Mouse (Mus musculus): ENCODE measurements around the gene Ak4. TPM values are rescaled to one million over a fixed set of nuclear protein-coding genes. Genes with fewer than 3 reads are reported as not detected.

The Ak4 gene
- polyA plus RNA-seq, 1 experiment from 2014 or later: 11.6 TPM

DNA sequence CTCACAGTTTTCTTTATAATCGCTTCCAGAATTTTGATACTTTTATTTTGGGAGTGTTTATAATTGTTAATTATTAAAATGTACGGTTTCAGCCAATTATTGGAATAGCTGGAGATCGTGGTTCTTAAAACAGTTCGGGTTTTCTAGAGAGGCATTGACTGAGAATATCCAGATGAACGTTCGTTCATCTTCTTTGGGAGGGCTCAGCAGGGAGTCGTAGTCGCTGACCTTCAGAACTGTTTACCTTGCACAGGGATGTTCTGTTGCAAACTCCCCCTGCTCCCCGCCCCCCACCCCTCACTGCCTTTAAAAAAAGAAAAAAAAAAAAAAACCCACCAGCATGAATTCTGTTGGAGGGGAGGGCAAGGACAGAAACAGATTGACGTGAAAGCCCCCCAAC, 89.4 kb downstream of the Ak4 start:
- no peak overlapping the region for H3K27ac ChIP-seq (ENCODE audit: low read depth, low read length)
- H3K4me1 ChIP-seq (ENCODE audit: control insufficient read depth, insufficient read depth, low read length): peaks cover 5% of the 10 kb centered on the region
- DNase-seq (ENCODE audit: low spot score): no peak
- no peaks in the 10 kb centered on the region for H3K9me3 ChIP-seq (ENCODE audit: control insufficient read depth, low read length)
- ATAC-seq (ENCODE audit: insufficient read depth, low FRiP score, low TSS enrichment): no peak
- 2% methylated on average over 10 of the region's 10 CpGs for WGBS
- peak overlapping the region; percentile 38 for H3K4me3 ChIP-seq (ENCODE audit: low read depth, low read length)
- no peaks in the 10 kb centered on the region for H3K27me3 ChIP-seq (ENCODE audit: control insufficient read depth, insufficient read depth, low read length)
- peak overlapping the region; percentile 54 for H3K9ac ChIP-seq (ENCODE audit: low read length)
- H3K36me3 ChIP-seq (ENCODE audit: control insufficient read depth, insufficient read depth, low read length): no peaks in the 10 kb centered on the region
- H3K4me2 ChIP-seq (ENCODE audit: low read depth): peak overlapping the region; percentile 82

GRCm38 (mm10) chr4:101508851-101509577, 89.9 kb downstream of the Ak4 start:
- Histone ChIP-seq H3K9ac (ENCODE audit: low read length) (peak overlapping the region; percentile 54), H3K36me3 (ENCODE audit: control insufficient read depth, insufficient read depth, low read length) (no peaks in the 10 kb centered on the region), H3K27ac (ENCODE audit: low read depth, low read length) (no peak overlapping the region), H3K4me1 (ENCODE audit: control insufficient read depth, insufficient read depth, low read length) (peaks cover 5% of the 10 kb centered on the region), H3K9me3 (ENCODE audit: control insufficient read depth, low read length) (no peaks in the 10 kb centered on the region), H3K4me2 (ENCODE audit: low read depth) (peak overlapping the region; percentile 82), H3K27me3 (ENCODE audit: control insufficient read depth, insufficient read depth, low read length) (no peaks in the 10 kb centered on the region), H3K4me3 (ENCODE audit: low read depth, low read length) (peak overlapping the region; percentile 38)
- 3% methylated on average over 30 of the region's 30 CpGs for WGBS
- DNase-seq (ENCODE audit: low spot score) (peak; percentile 47), ATAC-seq (ENCODE audit: insufficient read depth, low FRiP score, low TSS enrichment) (peak; percentile 39; the same call in 1 of the 2 replicates)

GRCm38 (mm10) chr4:101510111-101510903, 91.2 kb downstream of the Ak4 start:
- Histone ChIP-seq H3K9me3 (ENCODE audit: control insufficient read depth, low read length) (no peaks in the 10 kb centered on the region), H3K27me3 (ENCODE audit: control insufficient read depth, insufficient read depth, low read length) (no peaks in the 10 kb centered on the region), H3K4me1 (ENCODE audit: control insufficient read depth, insufficient read depth, low read length) (peaks cover 5% of the 10 kb centered on the region), H3K4me3 (ENCODE audit: low read depth, low read length) (no peak overlapping the region), H3K9ac (ENCODE audit: low read length) (no peak overlapping the region), H3K36me3 (ENCODE audit: control insufficient read depth, insufficient read depth, low read length) (no peaks in the 10 kb centered on the region), H3K27ac (ENCODE audit: low read depth, low read length) (no peak overlapping the region), H3K4me2 (ENCODE audit: low read depth) (no peak overlapping the region)
- ATAC-seq (ENCODE audit: insufficient read depth, low FRiP score, low TSS enrichment) (no peak), DNase-seq (ENCODE audit: low spot score) (no peak)
- 80% methylated on average over 8 of the region's 8 CpGs for WGBS

DNA sequence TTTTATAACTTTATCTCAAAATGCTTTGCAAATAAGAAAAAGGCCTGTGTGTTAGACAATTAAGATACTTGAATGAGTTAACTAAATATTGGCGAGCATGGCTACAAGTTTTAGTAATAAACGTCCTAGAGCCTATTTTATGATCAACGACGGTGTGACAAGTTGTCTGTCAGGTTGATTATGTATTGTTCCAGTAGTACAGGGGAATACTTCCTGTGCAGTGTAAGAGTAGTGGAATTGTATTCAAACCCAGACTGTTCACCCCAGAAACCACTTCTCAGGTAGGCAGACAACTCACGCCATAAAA, 91.8 kb downstream of the Ak4 start:
- Histone ChIP-seq H3K4me3 (ENCODE audit: low read depth, low read length) (no peak overlapping the region), H3K4me1 (ENCODE audit: control insufficient read depth, insufficient read depth, low read length) (peaks cover 5% of the 10 kb centered on the region), H3K36me3 (ENCODE audit: control insufficient read depth, insufficient read depth, low read length) (no peaks in the 10 kb centered on the region), H3K4me2 (ENCODE audit: low read depth) (no peak overlapping the region), H3K27ac (ENCODE audit: low read depth, low read length) (no peak overlapping the region), H3K9me3 (ENCODE audit: control insufficient read depth, low read length) (no peaks in the 10 kb centered on the region), H3K9ac (ENCODE audit: low read length) (no peak overlapping the region), H3K27me3 (ENCODE audit: control insufficient read depth, insufficient read depth, low read length) (no peaks in the 10 kb centered on the region)
- ATAC-seq (ENCODE audit: insufficient read depth, low FRiP score, low TSS enrichment): no peak
- no peak for DNase-seq (ENCODE audit: low spot score)
- 81% methylated on average over 5 of the region's 5 CpGs for WGBS

GRCm38 (mm10) chr4:101511768-101512521, 92.9 kb downstream of the Ak4 start:
- no peak overlapping the region for H3K4me2 ChIP-seq (ENCODE audit: low read depth)
- H3K9me3 ChIP-seq (ENCODE audit: control insufficient read depth, low read length): no peaks in the 10 kb centered on the region
- no peak overlapping the region for H3K9ac ChIP-seq (ENCODE audit: low read length)
- ATAC-seq (ENCODE audit: insufficient read depth, low FRiP score, low TSS enrichment): no peak
- H3K36me3 ChIP-seq (ENCODE audit: control insufficient read depth, insufficient read depth, low read length): no peaks in the 10 kb centered on the region
- H3K27ac ChIP-seq (ENCODE audit: low read depth, low read length): no peak overlapping the region
- no peaks in the 10 kb centered on the region for H3K27me3 ChIP-seq (ENCODE audit: control insufficient read depth, insufficient read depth, low read length)
- no peak for DNase-seq (ENCODE audit: low spot score)
- H3K4me3 ChIP-seq (ENCODE audit: low read depth, low read length): no peak overlapping the region
- WGBS: 88% methylated on average over 5 of the region's 5 CpGs
- peaks cover 5% of the 10 kb centered on the region for H3K4me1 ChIP-seq (ENCODE audit: control insufficient read depth, insufficient read depth, low read length)

GRCm38 (mm10) chr4:101513251-101513650, 94.2 kb downstream of the Ak4 start:
- 95% methylated on average over 3 of the region's 3 CpGs for WGBS
- DNase-seq (ENCODE audit: low spot score) (no peak), ATAC-seq (ENCODE audit: insufficient read depth, low FRiP score, low TSS enrichment) (no peak)
- Histone ChIP-seq H3K9ac (ENCODE audit: low read length) (no peak overlapping the region), H3K27me3 (ENCODE audit: control insufficient read depth, insufficient read depth, low read length) (no peaks in the 10 kb centered on the region), H3K27ac (ENCODE audit: low read depth, low read length) (no peak overlapping the region), H3K4me2 (ENCODE audit: low read depth) (no peak overlapping the region), H3K36me3 (ENCODE audit: control insufficient read depth, insufficient read depth, low read length) (no peaks in the 10 kb centered on the region), H3K4me3 (ENCODE audit: low read depth, low read length) (no peak overlapping the region), H3K9me3 (ENCODE audit: control insufficient read depth, low read length) (no peaks in the 10 kb centered on the region), H3K4me1 (ENCODE audit: control insufficient read depth, insufficient read depth, low read length) (peaks cover 5% of the 10 kb centered on the region)

GRCm38 (mm10) chr4:101515853-101516252, 96.8 kb downstream of the Ak4 start:
- no peaks in the 10 kb centered on the region for H3K36me3 ChIP-seq (ENCODE audit: control insufficient read depth, insufficient read depth, low read length)
- ATAC-seq (ENCODE audit: insufficient read depth, low FRiP score, low TSS enrichment): no peak
- H3K27ac ChIP-seq (ENCODE audit: low read depth, low read length): no peak overlapping the region
- H3K4me3 ChIP-seq (ENCODE audit: low read depth, low read length): no peak overlapping the region
- no peak overlapping the region for H3K4me2 ChIP-seq (ENCODE audit: low read depth)
- no peaks in the 10 kb centered on the region for H3K9me3 ChIP-seq (ENCODE audit: control insufficient read depth, low read length)
- H3K27me3 ChIP-seq (ENCODE audit: control insufficient read depth, insufficient read depth, low read length): no peaks in the 10 kb centered on the region
- 96% methylated on average over 14 of the region's 14 CpGs for WGBS
- H3K4me1 ChIP-seq (ENCODE audit: control insufficient read depth, insufficient read depth, low read length): no peaks in the 10 kb centered on the region
- DNase-seq (ENCODE audit: low spot score): no peak
- H3K9ac ChIP-seq (ENCODE audit: low read length): no peak overlapping the region

Measured in neural tube, embryonic 11.5 days (tissue).